Mouse (Mus musculus): ENCODE data around the gene Hgfac.

Gene Hgfac

DNA sequence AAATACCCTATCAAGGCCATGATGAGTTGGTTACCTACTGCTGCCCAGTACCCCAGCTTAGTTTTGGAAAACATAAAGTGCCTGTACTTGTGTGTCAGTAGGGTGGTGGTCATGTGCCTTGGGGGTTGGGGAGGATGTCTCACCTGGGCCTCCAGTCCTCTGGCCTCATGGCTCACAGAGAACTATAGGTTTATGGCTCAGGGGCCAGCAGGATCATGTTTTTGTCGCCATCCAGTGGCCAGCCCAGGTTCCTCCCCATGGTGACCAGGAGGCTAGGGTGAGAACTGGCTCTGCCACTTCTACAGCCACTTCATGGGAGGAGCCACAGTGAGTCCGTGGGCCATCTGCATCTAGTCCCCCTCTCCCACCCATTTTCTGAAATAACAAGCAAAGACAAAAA lies 16.3 kb upstream of the Hgfac start:
- no peak for TF ChIP-seq GATA4 (IDR thresholded peaks at IDR 0.05; ENCODE audit: insufficient replicate concordance, low read length)

DNA sequence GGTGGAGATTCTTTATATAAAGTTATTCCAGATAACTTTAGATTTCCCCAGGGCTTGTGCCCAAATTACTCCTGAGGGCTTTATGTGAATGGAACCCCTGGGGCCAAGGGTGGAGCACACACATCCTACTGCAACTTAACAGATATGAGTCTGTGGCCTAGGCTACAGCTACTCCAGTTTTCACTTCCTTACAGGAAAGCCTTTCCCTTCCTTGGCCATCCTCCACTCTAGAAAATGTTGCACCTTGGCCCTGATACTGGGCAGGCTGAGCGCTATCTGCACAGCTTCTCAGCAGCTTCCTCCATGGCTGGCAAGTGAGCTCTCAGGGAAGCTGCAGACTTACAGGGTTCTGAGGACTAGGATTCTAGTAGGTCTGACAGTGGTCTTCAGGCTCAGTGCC lies 12.0 kb upstream of the Hgfac start:
- TF ChIP-seq GATA4 (IDR thresholded peaks at IDR 0.05; ENCODE audit: insufficient replicate concordance, low read length) = no peak

DNA sequence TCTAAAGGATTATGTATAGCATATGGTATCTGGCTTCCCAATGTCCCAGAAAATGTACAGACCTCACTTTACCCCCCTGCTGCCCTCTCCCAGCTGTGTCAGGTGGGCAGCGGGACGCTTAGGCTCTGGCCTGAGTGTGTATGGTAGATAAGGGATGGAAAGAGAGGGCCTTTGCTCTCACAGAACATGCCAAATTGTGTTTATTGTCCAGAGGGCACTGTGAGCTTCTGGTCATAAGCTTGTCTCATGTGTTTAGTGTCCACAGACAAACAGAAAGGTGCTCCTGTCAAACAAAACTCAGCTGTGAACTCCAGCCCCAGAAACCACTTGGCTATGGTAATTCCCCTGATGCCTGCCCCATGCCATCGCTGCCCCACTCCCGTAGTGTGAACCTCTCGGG lies 11.6 kb upstream of the Hgfac start:
- TF ChIP-seq GATA4 (IDR thresholded peaks at IDR 0.05; ENCODE audit: insufficient replicate concordance, low read length) = peak; percentile 92

DNA sequence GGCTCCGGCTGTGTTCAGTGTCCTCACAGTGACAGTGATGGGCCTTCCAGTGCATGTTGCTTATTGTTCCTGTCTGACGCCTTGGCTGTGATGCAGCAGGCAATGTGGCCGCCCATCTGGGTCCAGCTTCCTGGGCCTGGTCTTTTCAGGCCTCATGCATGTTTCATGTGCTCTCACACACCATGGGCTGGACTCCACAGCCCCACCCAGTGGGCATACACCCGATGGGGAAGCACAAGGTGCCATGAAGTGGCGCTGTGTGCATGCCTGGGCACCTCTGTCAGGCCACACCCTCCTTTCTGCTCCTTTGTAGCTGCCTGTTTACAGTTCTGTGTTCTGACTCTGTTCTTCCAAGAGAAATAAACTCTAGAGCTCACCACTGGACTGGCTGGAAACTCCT lies 8.2 kb upstream of the Hgfac start:
- TF ChIP-seq GATA4 (IDR thresholded peaks at IDR 0.05; ENCODE audit: insufficient replicate concordance, low read length) = no peak

DNA sequence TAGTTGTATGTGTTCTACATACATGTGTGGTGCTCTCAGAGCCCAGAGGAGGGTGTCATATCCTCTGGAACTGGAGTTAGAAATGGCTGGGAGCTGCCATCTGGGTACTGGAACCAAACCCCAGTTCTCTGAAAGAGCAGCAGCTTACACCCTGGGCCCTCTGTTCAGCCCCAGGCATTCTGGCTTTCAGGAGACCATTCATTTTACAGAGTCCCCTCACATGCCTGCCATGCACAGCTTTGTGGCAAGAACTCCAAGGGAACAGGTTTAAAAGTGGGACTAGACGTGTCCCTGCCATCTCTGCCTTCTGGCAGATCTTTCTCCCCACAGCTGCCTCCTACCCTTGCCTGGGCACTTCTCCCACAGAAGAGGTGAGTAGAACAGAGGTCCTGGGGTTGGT lies 7.7 kb upstream of the Hgfac start:
- no peak for TF ChIP-seq GATA4 (IDR thresholded peaks at IDR 0.05; ENCODE audit: insufficient replicate concordance, low read length)

DNA sequence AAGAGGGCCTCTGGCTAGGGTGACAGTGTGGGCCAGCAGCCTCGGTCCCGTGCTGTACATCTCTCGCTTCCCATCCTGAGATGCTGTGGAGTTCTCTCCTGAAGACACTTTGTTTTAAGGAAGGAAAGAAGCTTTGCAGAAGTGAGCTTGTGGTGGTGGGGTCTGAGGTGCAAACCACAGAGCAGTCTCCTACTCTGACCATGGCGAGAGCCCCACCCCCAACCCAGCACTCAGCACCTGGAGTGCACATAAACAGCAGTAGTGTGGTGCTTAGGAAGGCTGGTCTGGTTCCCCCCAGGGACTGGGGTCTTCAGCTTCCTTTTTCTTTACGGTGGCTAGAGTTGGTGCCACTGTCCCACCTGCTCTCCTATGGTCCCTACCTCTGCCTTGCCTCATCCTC lies 6.2 kb upstream of the Hgfac start:
- no peak for TF ChIP-seq GATA4 (IDR thresholded peaks at IDR 0.05; ENCODE audit: insufficient replicate concordance, low read length)

DNA sequence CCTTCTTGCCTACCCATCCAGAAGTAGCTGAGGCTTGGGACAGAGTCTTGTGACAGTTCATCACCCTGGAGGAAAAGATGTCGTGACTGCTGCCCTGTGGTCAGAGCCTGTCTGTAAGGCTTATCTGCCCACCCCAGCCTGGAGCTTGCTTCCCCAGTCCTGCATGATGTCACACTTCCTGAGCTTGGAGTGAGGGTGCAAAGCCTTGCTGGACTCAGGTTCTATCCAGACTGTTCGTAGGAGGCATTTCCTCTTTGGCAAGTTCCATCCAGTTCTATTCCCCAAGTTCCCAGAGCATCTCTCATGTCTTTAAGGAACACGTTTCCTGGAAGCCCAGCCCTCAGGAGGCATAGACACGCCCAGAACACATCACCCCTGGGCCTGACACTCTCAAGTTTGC lies 5.5 kb upstream of the Hgfac start:
- peak; percentile 69; the same call in 1 of the 2 replicates for TF ChIP-seq GATA4 (IDR thresholded peaks at IDR 0.05; ENCODE audit: insufficient replicate concordance, low read length)

DNA sequence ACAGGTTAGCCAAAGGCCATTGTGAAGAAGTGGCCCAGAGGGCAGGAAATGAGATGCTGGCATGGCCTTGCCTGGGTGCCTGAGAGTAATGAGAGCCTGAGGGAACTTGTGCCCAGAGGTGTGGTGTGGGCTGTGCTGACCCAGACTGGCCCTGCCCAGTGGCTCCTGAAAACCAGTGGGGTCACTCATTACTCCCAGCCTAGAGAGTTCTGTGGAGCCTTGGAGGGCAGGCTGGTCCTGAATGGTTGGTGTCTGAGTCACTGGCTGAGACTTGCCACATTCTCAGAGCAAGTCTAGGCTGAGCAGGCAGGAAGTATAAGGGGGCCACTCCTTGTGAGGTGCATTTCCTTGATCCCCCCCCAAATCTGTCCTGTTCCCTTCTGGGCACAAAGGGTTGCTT lies 3.9 kb upstream of the Hgfac start:
- TF ChIP-seq GATA4 (IDR thresholded peaks at IDR 0.05; ENCODE audit: insufficient replicate concordance, low read length) = no peak

DNA sequence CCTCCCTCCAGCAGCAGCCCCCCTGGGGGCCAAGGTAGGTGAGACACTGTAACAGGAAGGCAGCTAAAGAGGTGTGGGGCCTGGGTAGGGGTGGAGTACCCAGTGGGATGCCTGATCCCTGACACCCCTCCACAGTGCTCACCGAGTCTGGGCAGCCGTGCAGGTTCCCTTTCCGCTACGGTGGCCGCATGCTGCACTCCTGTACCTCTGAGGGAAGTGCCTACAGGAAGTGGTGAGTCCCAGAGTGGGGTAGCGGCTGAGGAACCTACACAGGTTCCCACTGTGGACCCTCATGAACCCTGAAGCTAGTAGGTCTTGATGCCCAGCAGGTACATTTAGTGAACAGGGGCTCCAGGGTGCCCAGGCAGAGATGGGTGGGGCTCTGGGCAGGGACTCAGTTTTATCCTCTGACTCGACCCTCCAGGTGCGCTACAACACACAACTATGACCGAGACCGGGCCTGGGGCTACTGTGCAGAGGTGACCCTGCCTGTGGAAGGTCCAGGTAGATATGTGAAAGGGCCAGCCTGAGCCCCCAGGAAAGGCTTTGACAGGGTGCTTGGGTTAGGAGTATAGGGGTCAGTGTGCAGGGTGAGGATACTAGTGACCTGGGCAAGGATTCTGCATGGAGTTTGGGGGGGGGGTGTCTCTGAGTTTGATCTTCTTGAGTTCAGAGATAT lies 1.3 kb downstream of the Hgfac start:
- TF ChIP-seq GATA4 (IDR thresholded peaks at IDR 0.05; ENCODE audit: insufficient replicate concordance, low read length) = no peak

DNA sequence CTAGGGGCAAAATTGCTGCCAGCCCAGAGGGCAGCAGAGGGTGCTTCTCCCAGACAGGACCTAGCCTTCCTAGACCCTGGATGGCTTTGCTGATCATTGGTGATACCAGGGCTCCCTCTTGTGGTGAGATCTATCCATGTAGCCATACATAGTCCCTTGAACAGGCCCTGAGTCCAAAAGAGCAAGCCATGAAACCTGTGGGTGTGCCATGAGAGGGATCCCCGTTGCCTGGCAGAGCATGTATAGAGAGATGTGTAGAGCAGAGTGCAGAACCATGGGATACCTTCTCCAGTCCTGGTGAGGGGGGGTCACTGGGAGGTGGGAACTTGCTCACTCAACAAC lies 1.8 kb downstream of the Hgfac start:
- TF ChIP-seq GATA4 (IDR thresholded peaks at IDR 0.05; ENCODE audit: insufficient replicate concordance, low read length) = no peak

DNA sequence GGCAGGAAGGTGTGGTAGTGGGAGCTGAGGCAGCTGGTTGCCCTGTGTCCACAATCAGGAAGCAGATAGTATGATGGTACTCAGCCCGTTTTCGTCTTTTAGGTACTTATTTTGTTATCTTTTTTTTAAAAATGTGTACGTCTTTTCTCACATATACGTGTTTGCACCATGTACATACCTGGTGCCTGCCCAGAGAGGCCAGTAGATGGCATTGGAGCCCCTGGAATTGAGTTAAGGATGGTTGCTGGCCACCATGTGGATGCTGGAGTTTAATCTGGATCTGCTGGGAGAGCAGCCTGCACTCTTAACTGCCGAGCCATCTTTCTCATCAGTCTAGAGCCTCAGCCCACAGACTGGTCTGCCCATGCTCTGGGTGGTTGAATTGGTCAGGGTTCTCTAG lies 9.2 kb downstream of the Hgfac start:
- TF ChIP-seq GATA4 (IDR thresholded peaks at IDR 0.05; ENCODE audit: insufficient replicate concordance, low read length) = no peak

DNA sequence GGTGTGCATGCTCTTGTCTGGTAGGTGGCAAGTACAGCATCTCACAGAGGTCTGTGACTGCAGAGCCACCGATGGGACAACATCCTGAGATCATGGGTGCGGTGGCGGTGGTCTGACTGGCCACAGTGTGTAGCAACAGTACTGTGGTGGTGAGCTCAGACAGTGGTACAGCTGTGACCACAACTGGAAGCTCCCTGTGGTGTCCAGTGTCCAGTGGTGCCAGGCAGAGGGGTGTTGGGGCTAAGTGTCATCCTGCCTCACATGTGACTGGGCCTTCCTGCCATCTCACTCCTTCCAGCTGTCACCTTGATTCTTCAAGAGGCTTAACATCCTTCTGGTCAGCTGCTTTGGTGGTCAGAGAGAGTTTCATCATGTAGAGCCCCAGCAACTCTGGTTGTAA lies 13.3 kb downstream of the Hgfac start:
- TF ChIP-seq GATA4 (IDR thresholded peaks at IDR 0.05; ENCODE audit: insufficient replicate concordance, low read length) = no peak

DNA sequence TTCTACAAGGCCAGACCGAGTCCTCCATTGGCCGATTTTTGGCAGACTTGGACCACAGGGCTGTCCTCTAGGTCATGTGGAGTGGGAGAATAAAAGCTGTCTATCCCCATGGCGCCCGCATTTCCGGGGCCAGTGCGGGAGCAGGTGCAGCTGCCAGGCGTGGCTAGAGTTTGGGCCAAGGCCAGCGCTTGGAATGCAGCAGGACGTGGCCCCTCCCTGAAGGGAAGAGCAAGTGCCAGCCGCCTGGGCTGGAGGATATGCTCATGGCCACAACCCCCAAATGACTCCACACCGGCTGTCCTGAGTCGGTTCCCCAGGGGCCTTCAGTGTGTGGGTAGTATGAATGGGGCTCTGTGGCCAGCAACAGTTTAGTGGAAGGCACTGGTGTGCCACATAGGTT lies 13.8 kb downstream of the Hgfac start:
- TF ChIP-seq GATA4 (IDR thresholded peaks at IDR 0.05; ENCODE audit: insufficient replicate concordance, low read length) = no peak

DNA sequence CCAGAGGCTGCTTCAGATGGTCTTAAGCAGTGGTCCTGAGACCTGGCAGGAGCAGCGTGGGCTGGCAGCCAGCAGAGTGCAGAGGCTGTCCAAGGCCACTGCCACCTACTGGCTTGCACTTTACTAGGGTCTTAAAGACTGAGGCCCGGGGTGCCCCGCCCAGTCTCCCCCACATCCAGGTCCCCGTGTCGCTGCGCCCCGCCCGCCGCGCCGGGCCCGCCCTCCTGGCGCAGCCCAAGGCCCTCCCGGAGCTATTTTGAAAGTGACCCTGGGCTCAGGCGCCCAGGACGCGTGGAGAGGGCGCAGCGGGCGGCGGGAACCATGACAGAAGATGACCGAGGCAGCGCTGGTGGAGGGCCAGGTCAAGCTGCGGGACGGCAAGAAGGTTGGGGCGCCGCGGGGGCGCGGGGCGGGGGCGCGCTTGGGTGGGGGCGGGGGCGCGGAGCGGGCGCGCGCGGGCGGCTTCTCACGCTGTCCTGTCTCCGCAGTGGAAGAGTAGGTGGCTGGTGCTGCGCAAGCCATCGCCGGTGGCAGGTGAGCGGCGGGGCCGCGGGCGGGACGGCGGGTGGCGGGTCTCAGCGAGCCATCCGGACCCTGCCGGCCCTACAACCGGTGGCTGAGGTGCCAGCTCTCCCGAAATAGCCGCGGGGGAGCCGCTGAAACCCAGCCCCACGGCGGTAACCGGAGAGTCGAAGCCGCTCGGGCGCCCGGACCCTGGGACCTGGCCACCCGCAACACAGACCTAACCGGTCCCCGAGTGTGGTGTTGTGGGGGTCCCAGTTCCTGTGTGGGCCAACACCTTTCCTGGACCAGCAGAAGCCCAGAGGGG lies 15.5 kb downstream of the Hgfac start, which contains the start of gene Dok7:
TSS of gene Dok7 (plus strand) at position 163 of the 829 bp plus-strand sequence.
- no peak for TF ChIP-seq GATA4 (IDR thresholded peaks at IDR 0.05; ENCODE audit: insufficient replicate concordance, low read length)

DNA sequence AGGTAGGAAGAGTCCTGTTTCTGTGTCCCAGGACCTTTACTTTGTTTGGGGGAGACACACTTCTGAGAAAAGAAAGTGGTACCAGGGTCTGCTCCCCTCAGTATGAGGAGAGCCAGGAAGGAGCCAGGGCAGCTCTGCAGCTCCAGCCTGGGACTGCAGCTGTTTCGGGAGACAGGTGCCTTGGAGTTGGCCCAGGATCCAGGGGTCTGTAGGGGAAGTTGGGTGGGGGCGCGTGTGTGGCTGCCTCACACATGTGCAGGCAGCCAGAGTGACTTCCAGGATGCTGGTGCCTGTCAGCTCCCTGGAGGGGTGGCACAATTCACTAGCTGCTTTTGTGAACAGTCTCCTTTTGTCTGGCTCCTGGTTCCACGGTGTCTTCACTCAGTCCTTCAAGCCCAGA lies 16.3 kb downstream of the Hgfac start:
- no peak for TF ChIP-seq GATA4 (IDR thresholded peaks at IDR 0.05; ENCODE audit: insufficient replicate concordance, low read length)

DNA sequence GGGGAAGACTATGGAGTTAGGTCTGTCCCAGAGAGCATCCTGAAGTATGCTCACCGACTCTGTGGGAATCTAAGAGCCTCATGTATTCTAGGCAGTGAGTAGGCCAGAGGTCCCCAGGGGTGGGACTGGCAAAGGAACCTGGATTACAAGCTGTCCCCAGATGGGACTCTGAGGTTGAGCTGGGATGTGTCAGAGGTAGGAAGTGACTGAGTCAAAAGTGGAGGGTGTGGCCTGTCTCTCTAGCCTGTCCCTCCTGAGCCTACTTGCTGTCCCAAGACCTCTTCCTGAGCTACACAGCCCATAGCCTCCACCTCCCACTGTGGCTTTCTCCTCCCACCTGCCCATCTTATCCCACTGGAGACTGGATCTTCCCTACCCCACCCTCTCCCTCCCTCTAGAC lies 16.9 kb downstream of the Hgfac start:
- TF ChIP-seq GATA4 (IDR thresholded peaks at IDR 0.05; ENCODE audit: insufficient replicate concordance, low read length) = no peak

DNA sequence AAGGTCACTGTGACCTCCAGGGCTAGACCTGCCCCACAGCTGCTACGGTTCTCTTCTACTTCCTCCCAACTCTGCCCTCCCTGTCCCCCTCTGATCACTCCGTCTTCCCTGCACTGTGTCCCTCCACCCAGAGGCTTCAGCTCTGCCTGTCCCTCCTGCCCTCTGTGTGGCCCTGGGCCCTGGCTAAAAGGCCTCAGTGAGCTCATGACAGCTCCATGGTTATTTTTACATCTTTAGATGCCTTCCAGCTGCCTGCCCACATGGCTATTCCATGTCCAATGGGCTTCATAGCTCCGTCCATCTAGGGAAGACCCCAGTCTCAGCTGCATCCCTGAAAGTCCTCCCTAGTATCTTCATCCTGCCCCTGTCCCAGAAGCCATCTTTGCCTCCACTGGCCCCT lies 18.8 kb downstream of the Hgfac start:
- TF ChIP-seq GATA4 (IDR thresholded peaks at IDR 0.05; ENCODE audit: insufficient replicate concordance, low read length) = no peak

Data from liver, adult (tissue).